Mouse (Mus musculus): ENCODE measurements around the gene Reg1. TPM values are rescaled to one million over a fixed set of nuclear protein-coding genes. Genes with fewer than 3 reads are reported as not detected.
"Not testable (repeated sequence)": the region's sequence is repeated elsewhere in the genome, so short reads cannot be mapped to it uniquely, and the experiment has no call there.

Reg1 gene
- polyA plus RNA-seq (2014; fragmentation: Nextera tagmentation; extraction: Ambion mirVana): not detected in 2 replicates

DNA sequence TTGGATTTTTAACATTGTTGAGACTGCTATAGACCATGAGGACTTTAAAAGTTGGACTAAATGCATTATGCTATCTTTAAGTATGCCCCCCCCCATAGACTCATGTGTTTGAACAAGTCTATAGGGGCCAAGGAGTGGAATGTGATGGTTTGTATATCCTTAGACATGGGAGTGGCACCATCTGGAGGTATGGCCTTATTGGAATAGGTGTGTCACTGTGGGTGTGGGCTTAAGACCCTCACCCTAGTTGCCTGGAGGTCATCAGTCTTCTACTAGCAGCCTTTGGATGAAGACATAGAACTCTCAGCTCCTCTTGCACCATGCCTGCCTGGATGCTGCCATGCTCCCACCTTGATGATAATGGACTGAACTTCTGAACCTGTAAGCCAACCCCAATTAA, at the start of gene Reg1:
TSS of gene Reg1 (plus strand) at position 301 of the 400 bp plus-strand sequence.
- H3K4me1 ChIP-seq (ENCODE audit: insufficient read depth); H3K27ac ChIP-seq (ENCODE audit: low read depth); ATAC-seq (ENCODE audit: insufficient read depth): not testable (repeated sequence)

DNA sequence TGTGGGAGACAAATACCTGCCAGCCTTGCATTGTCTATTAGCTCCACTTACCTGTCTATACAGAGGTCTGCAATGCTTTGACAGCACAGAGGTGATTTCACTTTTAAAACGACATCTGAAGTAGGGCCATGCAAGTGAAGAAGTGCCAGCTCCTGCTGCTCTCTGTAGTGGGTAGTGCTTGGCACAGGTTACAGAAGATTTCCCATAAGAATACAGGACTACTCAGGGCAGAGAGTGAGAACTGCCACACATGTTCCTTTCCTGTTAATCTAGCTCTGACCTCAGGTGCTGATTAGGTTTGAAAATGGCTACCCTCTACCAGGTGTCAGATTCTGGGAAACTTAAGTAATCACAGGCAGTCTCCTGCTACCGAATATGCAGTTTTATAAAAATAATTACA, 43.7 kb upstream of the Reg1 start, which contains the start of gene Reg3d:
TSS of gene Reg3d (minus strand) at position 101 of the 400 bp plus-strand sequence.
- Histone ChIP-seq H3K4me2 (no peak within 1 kb of the TSS), H3K4me1 (ENCODE audit: insufficient read depth) (no peaks in the 10 kb centered on the region), H3K36me3 (ENCODE audit: insufficient read depth) (no peaks in the 10 kb centered on the region), H3K9me3 (ENCODE audit: low read depth, low read length) (no peaks in the 10 kb centered on the region), H3K27ac (ENCODE audit: low read depth) (no peak within 1 kb of the TSS), H3K4me3 (ENCODE audit: low read depth, low read length) (no peak within 1 kb of the TSS), H3K27me3 (ENCODE audit: insufficient read depth, low read length) (no peaks in the 10 kb centered on the region), H3K9ac (no peak within 1 kb of the TSS)
- no peak for DNase-seq
- 60% methylated on average over 2 of the region's 2 CpGs for WGBS
- no peak for ATAC-seq (ENCODE audit: insufficient read depth)
- no peak for TF ChIP-seq CTCF (IDR thresholded peaks at IDR 0.05; ENCODE audit: low read depth)

More for the DNA sequence above, at the start of gene Reg1:
- H3K27me3 ChIP-seq (ENCODE audit: insufficient read depth, low read length); H3K9me3 ChIP-seq (ENCODE audit: low read depth, low read length); H3K4me3 ChIP-seq (ENCODE audit: low read depth, low read length); H3K4me2 ChIP-seq; H3K36me3 ChIP-seq (ENCODE audit: insufficient read depth); H3K9ac ChIP-seq; DNase-seq: not testable (repeated sequence)

DNA sequence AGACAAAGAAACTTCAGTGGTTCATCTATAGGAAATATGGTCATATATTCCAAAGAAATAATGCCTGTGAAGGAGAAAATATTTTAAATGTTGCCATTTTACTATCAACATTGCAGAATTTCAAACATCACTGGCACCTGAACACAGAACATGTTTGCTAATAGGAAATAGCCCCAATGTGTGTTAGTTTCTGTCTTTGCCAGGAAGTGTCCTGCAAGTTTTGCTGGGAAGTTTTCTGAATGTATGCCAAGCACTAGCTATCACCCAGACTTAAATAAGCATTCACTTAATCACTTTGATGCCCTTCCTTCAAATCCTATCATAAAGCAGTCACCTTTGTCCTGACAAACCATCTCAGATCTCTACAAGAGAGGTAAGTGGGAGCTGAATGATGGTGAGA, 42.1 kb upstream of the Reg1 start, which contains the start of gene Reg3a:
TSS of gene Reg3a (plus strand) at position 301 of the 400 bp plus-strand sequence.
- H3K9me3 ChIP-seq (ENCODE audit: low read depth, low read length): no peaks in the 10 kb centered on the region
- H3K4me1 ChIP-seq (ENCODE audit: insufficient read depth): no peaks in the 10 kb centered on the region
- no peak within 1 kb of the TSS for H3K27ac ChIP-seq (ENCODE audit: low read depth)
- DNase-seq (no peak), ATAC-seq (ENCODE audit: insufficient read depth) (no peak)
- H3K36me3 ChIP-seq (ENCODE audit: insufficient read depth): no peaks in the 10 kb centered on the region
- no peaks in the 10 kb centered on the region for H3K27me3 ChIP-seq (ENCODE audit: insufficient read depth, low read length)
- no peak within 1 kb of the TSS for H3K4me3 ChIP-seq (ENCODE audit: low read depth, low read length)
- no peak within 1 kb of the TSS for H3K4me2 ChIP-seq
- H3K9ac ChIP-seq: no peak within 1 kb of the TSS
- no peak for TF ChIP-seq CTCF (IDR thresholded peaks at IDR 0.05; ENCODE audit: low read depth)

DNA sequence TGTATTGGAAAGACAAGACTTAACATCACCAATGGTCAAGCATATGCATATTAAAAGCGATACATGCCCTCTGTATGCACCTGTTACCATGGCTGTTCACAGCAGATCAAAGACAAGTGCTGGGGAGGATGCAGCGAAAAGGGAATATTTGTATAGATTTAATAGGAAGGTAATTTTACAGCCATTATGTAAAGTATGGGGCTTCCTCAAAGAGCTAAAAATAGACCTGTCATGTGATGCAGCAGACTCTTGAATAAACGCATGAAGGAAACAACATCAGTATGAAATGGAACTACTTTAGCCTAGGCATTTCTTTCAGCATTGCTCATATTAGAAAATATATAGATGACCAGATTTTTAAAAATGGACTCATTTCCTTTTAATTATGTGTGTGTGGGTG, 36.9 kb upstream of the Reg1 start:
- H3K4me1 ChIP-seq (ENCODE audit: insufficient read depth): no peaks in the 10 kb centered on the region
- no peak overlapping the region for H3K4me2 ChIP-seq
- 79% methylated on average over 3 of the region's 3 CpGs for WGBS
- H3K36me3 ChIP-seq (ENCODE audit: insufficient read depth): no peaks in the 10 kb centered on the region
- no peak overlapping the region for H3K27ac ChIP-seq (ENCODE audit: low read depth)
- H3K9me3 ChIP-seq (ENCODE audit: low read depth, low read length): no peaks in the 10 kb centered on the region
- DNase-seq (no peak), ATAC-seq (ENCODE audit: insufficient read depth) (no peak)
- no peaks in the 10 kb centered on the region for H3K27me3 ChIP-seq (ENCODE audit: insufficient read depth, low read length)
- no peak overlapping the region for H3K4me3 ChIP-seq (ENCODE audit: low read depth, low read length)
- no peak for TF ChIP-seq CTCF (IDR thresholded peaks at IDR 0.05; ENCODE audit: low read depth)
- H3K9ac ChIP-seq: no peak overlapping the region

DNA sequence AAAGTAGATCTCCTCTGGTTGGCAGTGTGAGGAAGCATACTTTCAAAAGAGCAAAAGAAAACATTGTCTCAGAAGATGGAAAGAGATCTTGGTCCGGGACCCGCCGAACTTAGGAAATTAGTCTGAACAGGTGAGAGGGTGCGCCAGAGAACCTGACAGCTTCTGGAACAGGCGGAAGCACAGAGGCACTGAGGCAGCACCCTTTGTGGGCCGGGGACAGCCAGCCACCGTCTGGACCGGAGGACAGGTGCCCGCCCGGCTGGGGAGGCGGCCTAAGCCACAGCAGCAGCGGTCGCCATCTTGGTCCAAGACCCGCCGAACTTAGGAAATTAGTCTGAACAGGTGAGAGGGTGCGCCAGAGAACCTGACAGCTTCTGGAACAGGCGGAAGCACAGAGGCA, 27.2 kb upstream of the Reg1 start, which contains the start of gene Reg2:
TSS of gene Reg2 (plus strand) at position 301 of the 400 bp plus-strand sequence.
- ATAC-seq (ENCODE audit: insufficient read depth); H3K4me2 ChIP-seq; H3K4me1 ChIP-seq (ENCODE audit: insufficient read depth); H3K27ac ChIP-seq (ENCODE audit: low read depth); H3K9me3 ChIP-seq (ENCODE audit: low read depth, low read length); H3K9ac ChIP-seq; H3K4me3 ChIP-seq (ENCODE audit: low read depth, low read length); H3K36me3 ChIP-seq (ENCODE audit: insufficient read depth); DNase-seq; H3K27me3 ChIP-seq (ENCODE audit: insufficient read depth, low read length): not testable (repeated sequence)
- 91% methylated on average over 4 of the region's 17 CpGs for whole genome bisulfite sequencing

DNA sequence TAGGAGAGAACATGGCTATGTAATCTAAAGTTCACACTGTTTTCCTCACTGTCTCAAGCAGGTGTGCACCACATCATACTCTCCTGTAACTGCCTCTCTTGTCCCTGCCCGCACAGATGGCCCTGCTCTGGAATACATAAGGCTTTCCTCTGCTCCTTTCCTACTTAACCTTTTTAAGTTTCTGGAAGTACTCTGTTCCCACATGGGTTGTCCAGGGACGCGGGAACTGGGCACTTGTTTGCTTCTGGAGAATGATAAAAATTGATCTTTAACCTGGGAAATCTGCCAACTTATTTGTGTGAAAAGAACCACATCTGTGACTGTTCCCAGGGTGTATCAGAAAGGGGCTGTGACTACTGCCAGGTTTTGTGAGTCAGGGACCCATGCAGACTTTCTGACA, 3.0 kb downstream of the Reg1 start:
- Histone ChIP-seq H3K27me3 (ENCODE audit: insufficient read depth, low read length) (no peaks in the 10 kb centered on the region), H3K9me3 (ENCODE audit: low read depth, low read length) (no peaks in the 10 kb centered on the region), H3K27ac (ENCODE audit: low read depth) (no peak overlapping the region), H3K4me3 (ENCODE audit: low read depth, low read length) (no peak overlapping the region), H3K4me2 (no peak overlapping the region), H3K36me3 (ENCODE audit: insufficient read depth) (no peaks in the 10 kb centered on the region), H3K9ac (no peak overlapping the region), H3K4me1 (ENCODE audit: insufficient read depth) (no peaks in the 10 kb centered on the region)
- ATAC-seq (ENCODE audit: insufficient read depth): no peak
- no peak for DNase-seq
- WGBS: 64% methylated on average over 3 of the region's 3 CpGs
- no peak for TF ChIP-seq CTCF (IDR thresholded peaks at IDR 0.05; ENCODE audit: low read depth)

DNA sequence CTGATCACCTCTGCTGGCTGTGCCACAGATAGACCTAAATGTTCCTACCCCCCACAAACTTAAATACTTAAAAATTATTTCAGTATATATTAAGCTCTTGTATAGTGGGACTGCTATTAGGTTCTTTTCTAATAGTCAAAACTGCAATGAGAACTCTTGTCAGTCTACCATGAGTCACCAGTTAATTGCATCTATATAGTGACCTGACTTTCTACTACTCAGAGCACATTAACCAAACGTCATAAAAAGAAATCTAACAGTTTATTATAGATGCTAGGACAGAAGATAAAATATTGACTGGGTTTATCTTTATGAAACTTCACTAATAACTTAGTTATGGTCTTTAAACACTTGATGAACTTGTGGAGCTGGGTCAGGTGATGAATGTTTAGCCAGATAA, 24.7 kb downstream of the Reg1 start:
- H3K4me1 ChIP-seq (ENCODE audit: insufficient read depth): no peaks in the 10 kb centered on the region
- H3K9ac ChIP-seq: no peak overlapping the region
- ATAC-seq (ENCODE audit: insufficient read depth) (no peak), DNase-seq (no peak)
- H3K9me3 ChIP-seq (ENCODE audit: low read depth, low read length): no peaks in the 10 kb centered on the region
- no peak overlapping the region for H3K4me2 ChIP-seq
- no peak for TF ChIP-seq CTCF (IDR thresholded peaks at IDR 0.05; ENCODE audit: low read depth)
- H3K36me3 ChIP-seq (ENCODE audit: insufficient read depth): no peaks in the 10 kb centered on the region
- no peaks in the 10 kb centered on the region for H3K27me3 ChIP-seq (ENCODE audit: insufficient read depth, low read length)
- H3K27ac ChIP-seq (ENCODE audit: low read depth): no peak overlapping the region
- WGBS: 36% methylated on average over 1 of the region's 1 CpGs
- no peak overlapping the region for H3K4me3 ChIP-seq (ENCODE audit: low read depth, low read length)

DNA sequence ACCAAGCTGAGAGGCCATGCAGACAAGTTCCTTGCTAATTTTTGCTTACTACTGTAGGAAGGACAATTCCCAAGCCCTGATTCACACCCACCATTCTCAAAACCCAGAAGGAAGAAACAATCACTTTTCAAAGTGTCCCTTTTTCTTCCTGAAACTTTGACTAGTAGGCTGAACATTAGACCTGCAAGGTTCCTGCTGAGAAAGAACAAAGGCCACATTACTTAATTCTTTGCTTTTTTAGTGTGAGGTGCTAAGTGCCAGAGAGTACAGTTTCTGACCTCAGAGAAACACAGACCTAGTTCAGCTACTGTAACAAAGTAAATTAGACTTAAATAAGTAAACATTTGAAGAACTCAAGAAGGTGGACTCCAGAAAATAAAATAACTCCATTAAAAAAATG, 25.9 kb downstream of the Reg1 start:
- Histone ChIP-seq H3K36me3 (ENCODE audit: insufficient read depth) (no peaks in the 10 kb centered on the region), H3K9me3 (ENCODE audit: low read depth, low read length) (no peaks in the 10 kb centered on the region), H3K9ac (no peak overlapping the region), H3K4me3 (ENCODE audit: low read depth, low read length) (no peak overlapping the region), H3K27me3 (ENCODE audit: insufficient read depth, low read length) (no peaks in the 10 kb centered on the region), H3K4me2 (no peak overlapping the region), H3K4me1 (ENCODE audit: insufficient read depth) (no peaks in the 10 kb centered on the region), H3K27ac (ENCODE audit: low read depth) (no peak overlapping the region)
- no peak for DNase-seq
- no peak for ATAC-seq (ENCODE audit: insufficient read depth)
- no peak for TF ChIP-seq CTCF (IDR thresholded peaks at IDR 0.05; ENCODE audit: low read depth)
